Mouse (Mus musculus) C2C12 (cell line): Measurements from ENCODE around the gene Ldlrad1. TPM values are rescaled to one million over a fixed set of nuclear protein-coding genes. Genes with fewer than 3 reads are reported as not detected.

Experiments used
- H3K27me3 ChIP-seq: one replicate; pipeline ENCODE4 v1.6.1; 2011; ENCODE audit not compliant: control insufficient read depth, insufficient read depth, insufficient read length
- H3K36me3 ChIP-seq: one replicate; pipeline ENCODE4 v1.6.1; 2011; ENCODE audit not compliant: control insufficient read depth, insufficient read depth
- H3K4me3 ChIP-seq: one replicate; pipeline ENCODE4 v1.5.1; 2011; ENCODE audit warnings: mild to moderate bottlenecking, control low read depth; ENCODE audit not compliant: poor library complexity, insufficient read depth, severe bottlenecking
- H3K79me2 ChIP-seq: one replicate; pipeline ENCODE4 v1.6.1; 2011; ENCODE audit not compliant: control insufficient read depth, insufficient read depth
- H3K79me3 ChIP-seq: one replicate; pipeline ENCODE4 v1.6.1; 2011; ENCODE audit warnings: low read depth, control low read depth
- H3ac ChIP-seq: one replicate; pipeline ENCODE3; 2011; ENCODE audit warnings: low read depth; ENCODE audit not compliant: control insufficient read depth, insufficient read length
- CEBPB ChIP-seq: IDR thresholded peaks from one replicate; pipeline ENCODE4 v1.6.1; 2011; ENCODE audit warnings: low read depth, mild to moderate bottlenecking, control low read depth, moderate library complexity
- CTCF ChIP-seq: IDR thresholded peaks from one replicate; pipeline ENCODE4 v1.5.1; 2011; ENCODE audit not compliant: control insufficient read depth, insufficient read depth, insufficient read length
- FOSL1 ChIP-seq: IDR thresholded peaks from one replicate; pipeline ENCODE4 v1.8.0; 2011; ENCODE audit warnings: mild to moderate bottlenecking, low read length; ENCODE audit not compliant: poor library complexity, insufficient read depth, severe bottlenecking
- MAX ChIP-seq: IDR thresholded peaks from one replicate; pipeline ENCODE4 v1.6.1; 2011; ENCODE audit warnings: mild to moderate bottlenecking, control low read depth
- MYOD1 ChIP-seq: IDR thresholded peaks from one replicate; pipeline ENCODE4 v1.6.1; 2011; ENCODE audit warnings: low read depth; ENCODE audit not compliant: control insufficient read depth, insufficient read length
- MYOG ChIP-seq: IDR thresholded peaks from one replicate; pipeline ENCODE4 v1.6.1; 2011; ENCODE audit not compliant: control insufficient read depth, insufficient read length; ENCODE audit errors: extremely low read depth
- USF1 ChIP-seq: IDR thresholded peaks from one replicate; pipeline ENCODE4 v1.6.1; 2011; ENCODE audit warnings: low read depth, mild to moderate bottlenecking, control low read depth, moderate library complexity
- polyA plus RNA-seq: library from polyadenylated mRNA; unstranded; fragments of >200 nt; fragmentation: generic; extraction: Trizol; gene quantifications from one replicate; pipeline ENCODE4 v1.2.1, GENCODE M21; 2012; ENCODE audit warnings: missing spikeins

Gene Ldlrad1
- polyA plus RNA-seq, 1 experiment = not detected

DNA sequence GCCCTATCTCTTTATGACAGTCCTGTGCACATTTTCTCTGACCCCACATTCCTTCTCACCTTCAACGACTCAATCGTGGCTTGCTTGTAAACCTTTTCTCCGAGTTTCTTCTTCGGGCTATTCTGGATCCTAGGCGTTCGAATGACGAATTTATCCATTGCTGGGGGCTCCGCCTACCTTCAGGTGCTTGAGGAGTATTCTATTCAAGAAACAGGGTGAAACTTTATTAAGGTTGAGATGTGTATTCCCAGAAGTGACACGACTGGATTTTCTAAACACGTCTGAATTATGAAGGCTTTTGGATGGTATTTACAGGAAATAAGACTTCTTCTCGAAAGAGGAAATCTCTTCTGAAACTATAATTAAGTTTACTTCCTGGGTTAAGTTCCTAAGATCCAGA lies 31.5 kb upstream of the Ldlrad1 start:
- H3K4me3 ChIP-seq = peak overlapping the region; percentile 83
- peaks cover 29% of the 10 kb centered on the region for H3K79me3 ChIP-seq
- H3K36me3 ChIP-seq = peaks cover 12% of the 10 kb centered on the region
- peaks cover 50% of the 10 kb centered on the region for H3K79me2 ChIP-seq
- H3K27me3 ChIP-seq = no peaks in the 10 kb centered on the region
- TF ChIP-seq CTCF (no peak), MYOG (no peak), USF1 (no peak), CEBPB (no peak), MYOD1 (no peak), FOSL1 (no peak), MAX (no peak)
- no peak overlapping the region for H3ac ChIP-seq

DNA sequence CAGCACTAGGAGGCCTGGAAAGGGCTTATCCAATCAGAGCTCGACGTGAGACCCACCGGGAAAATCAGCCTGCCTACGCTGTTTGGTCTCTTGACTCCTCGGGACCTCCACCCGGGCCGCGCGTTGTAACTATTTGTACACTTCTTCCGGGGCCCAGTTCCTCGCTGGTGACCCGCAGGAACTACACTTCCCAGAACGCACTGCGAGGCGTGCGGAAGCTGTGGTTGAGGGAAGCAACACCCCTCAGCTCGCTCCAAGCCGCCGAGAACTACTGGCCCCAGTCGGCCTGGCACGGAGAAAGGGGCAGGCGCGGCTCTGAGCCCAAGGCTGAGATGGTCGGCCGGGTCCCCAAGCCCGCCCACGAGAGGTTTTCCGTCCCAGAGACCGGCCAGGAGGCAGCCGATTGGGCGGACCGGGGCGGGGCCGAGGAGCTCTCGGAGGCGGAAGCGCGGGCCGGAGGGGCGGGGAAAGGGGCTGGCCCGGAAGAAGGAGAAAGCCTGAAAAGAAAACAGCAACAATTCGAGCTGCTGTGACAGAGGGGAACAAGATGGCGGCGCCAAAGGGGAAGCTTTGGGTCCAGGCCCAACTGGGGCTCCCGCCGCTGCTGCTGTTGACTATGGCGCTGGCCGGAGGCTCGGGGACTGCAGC lies 30.7 kb upstream of the Ldlrad1 start, which contains the start of gene Tmem59:
Gene Tmem59 (plus strand): TSS at position 218 of the 648 bp plus-strand sequence.
- peak within 1 kb of the TSS; percentile 97 for H3ac ChIP-seq
- TF ChIP-seq MYOG (no peak), USF1 (no peak), CTCF (no peak), CEBPB (no peak), MYOD1 (no peak), FOSL1 (no peak), MAX (no peak)
- peaks cover 8% of the 10 kb centered on the region for H3K36me3 ChIP-seq
- H3K79me2 ChIP-seq = peaks cover 58% of the 10 kb centered on the region
- peaks cover 34% of the 10 kb centered on the region for H3K79me3 ChIP-seq
- peak within 1 kb of the TSS; percentile 83 for H3K4me3 ChIP-seq
- no peaks in the 10 kb centered on the region for H3K27me3 ChIP-seq

DNA sequence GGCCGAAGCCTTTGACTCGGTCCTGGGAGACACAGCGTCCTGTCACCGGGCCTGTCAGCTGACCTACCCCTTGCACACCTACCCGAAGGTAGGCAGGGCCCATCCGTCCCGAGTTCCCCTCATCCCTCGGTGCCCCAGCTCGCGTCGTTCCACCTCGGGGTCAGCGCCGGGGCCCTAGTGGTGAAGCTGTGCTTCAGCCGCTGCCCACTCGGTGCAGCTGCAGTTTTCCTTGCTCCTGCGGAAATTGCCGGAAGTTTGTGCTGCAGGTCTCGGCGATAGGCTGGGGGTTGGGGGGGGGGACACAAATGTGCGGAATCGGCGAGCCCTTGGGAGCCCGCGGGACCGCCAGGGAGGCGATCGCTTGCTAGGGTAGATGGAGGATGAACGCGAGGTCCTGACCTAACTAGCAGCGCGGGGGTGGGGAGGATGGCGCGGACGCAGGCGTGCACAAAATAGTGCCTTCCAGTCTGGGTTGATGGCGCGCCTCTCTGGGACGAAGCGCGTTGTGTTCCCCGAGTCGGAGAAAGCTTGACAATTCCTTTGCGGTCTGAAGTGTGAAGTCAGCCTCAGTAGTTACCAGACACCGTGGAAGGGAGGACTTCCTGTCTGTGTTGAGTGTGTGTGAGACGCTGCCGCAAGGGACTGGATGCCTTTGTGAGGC lies 30.0 kb upstream of the Ldlrad1 start, which contains the start of gene Tceanc2:
Gene Tceanc2 (minus strand): TSS at position 287 of the 661 bp plus-strand sequence.
- Histone ChIP-seq H3K36me3 (peaks cover 8% of the 10 kb centered on the region), H3K4me3 (peak within 1 kb of the TSS; percentile 83), H3ac (peak within 1 kb of the TSS; percentile 97), H3K79me2 (peaks cover 65% of the 10 kb centered on the region), H3K27me3 (no peaks in the 10 kb centered on the region), H3K79me3 (peaks cover 37% of the 10 kb centered on the region)
- TF ChIP-seq USF1 = no peak
- TF ChIP-seq MAX = no peak
- TF ChIP-seq MYOG = no peak
- no peak for TF ChIP-seq CTCF
- no peak for TF ChIP-seq CEBPB
- no peak for TF ChIP-seq FOSL1
- no peak for TF ChIP-seq MYOD1

DNA sequence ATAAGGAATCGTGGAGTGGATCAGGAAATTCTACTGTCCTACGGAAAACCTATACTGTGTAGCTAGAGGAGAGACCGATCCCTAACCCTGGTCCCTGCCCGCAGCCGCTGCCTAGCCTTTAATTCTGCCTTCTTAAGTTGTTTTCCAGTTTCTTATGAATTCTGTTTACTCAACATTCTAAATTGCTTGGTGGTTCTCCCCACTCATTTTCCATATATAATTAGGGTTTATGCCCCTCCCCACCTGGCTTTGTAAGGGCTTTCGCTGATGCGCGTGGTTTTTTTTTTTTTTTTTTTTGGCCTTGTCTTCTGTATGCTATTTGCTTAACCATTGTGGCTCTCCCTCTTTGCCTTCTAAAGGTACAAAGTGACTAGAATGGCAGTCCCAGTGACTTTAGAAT lies 29.4 kb upstream of the Ldlrad1 start:
- no peaks in the 10 kb centered on the region for H3K27me3 ChIP-seq
- H3K36me3 ChIP-seq = peaks cover 8% of the 10 kb centered on the region
- peaks cover 42% of the 10 kb centered on the region for H3K79me3 ChIP-seq
- no peak for TF ChIP-seq MYOD1
- TF ChIP-seq FOSL1 = no peak
- no peak for TF ChIP-seq USF1
- no peak for TF ChIP-seq CTCF
- TF ChIP-seq CEBPB = no peak
- no peak for TF ChIP-seq MAX
- TF ChIP-seq MYOG = no peak
- H3K4me3 ChIP-seq = peak overlapping the region; percentile 83
- H3K79me2 ChIP-seq = peaks cover 71% of the 10 kb centered on the region
- peak overlapping the region; percentile 97 for H3ac ChIP-seq

DNA sequence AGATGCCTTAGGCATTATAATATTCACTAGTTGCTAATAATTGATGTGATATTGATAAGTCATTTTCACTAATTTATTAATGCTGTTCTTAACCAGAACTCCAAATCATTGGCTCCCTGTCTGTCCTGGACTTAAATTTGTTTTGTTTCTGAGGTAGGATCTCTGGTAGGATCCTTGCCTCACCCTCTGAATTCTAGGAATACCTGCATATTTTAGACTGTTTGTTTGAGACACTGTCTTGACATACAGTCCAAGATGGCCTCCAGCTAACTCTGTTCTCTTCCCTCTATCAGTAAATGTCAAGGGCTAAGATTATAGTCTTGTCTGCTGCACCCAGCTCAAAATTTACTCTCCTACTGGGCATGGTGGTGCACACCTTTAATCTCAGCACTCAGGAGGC lies 28.2 kb upstream of the Ldlrad1 start:
- Histone ChIP-seq H3K27me3 (no peaks in the 10 kb centered on the region), H3K36me3 (peaks cover 8% of the 10 kb centered on the region), H3K79me2 (peaks cover 79% of the 10 kb centered on the region), H3K79me3 (peaks cover 48% of the 10 kb centered on the region), H3ac (no peak overlapping the region), H3K4me3 (no peak overlapping the region)
- TF ChIP-seq USF1 (no peak), CEBPB (no peak)
